Mouse (Mus musculus) heart, postnatal 0 days (tissue): ENCODE data around the gene Zfp598. TPM values are rescaled to one million over a fixed set of nuclear protein-coding genes. Genes with fewer than 3 reads are reported as not detected.

ENCODE experiments used
- ATAC-seq: fragments of 200-750 bp; cut with Nextera tagmentation; 2 replicates; pipeline ENCODE4 v1.8.0; 2017; ENCODE audit warnings: low read depth, moderate number of reproducible peaks, moderate library complexity; ENCODE audit not compliant: insufficient read depth
- DNase-seq: peaks from one replicate; pipeline ENCODE4 v3.0.0-alpha.2; 2016; ENCODE audit warnings: low spot score
- H3K27ac ChIP-seq: fragments of 300-500 bp; sonication (generic); 2 replicates; pipeline ENCODE4 v1.5.1; 2014; ENCODE audit warnings: low read depth, mild to moderate bottlenecking
- H3K27me3 ChIP-seq: fragments of 300-500 bp; sonication (generic); 2 replicates; pipeline ENCODE4 v1.6.1; 2014; ENCODE audit warnings: low read length, mixed read lengths; ENCODE audit not compliant: control insufficient read depth, insufficient read depth
- H3K36me3 ChIP-seq: fragments of 300-500 bp; sonication (generic); replicated peaks from 2 replicates; pipeline ENCODE4 v1.6.1; 2014; ENCODE audit warnings: low read length, mixed read lengths; ENCODE audit not compliant: control insufficient read depth, insufficient read depth
- H3K4me1 ChIP-seq: fragments of 300-500 bp; sonication (generic); 2 replicates; pipeline ENCODE4 v1.6.1; 2014; ENCODE audit warnings: antibody characterized with exemption; ENCODE audit not compliant: control insufficient read depth, insufficient read depth
- H3K4me2 ChIP-seq: fragments of 300-500 bp; sonication (generic); 2 replicates; pipeline ENCODE4 v1.6.1; 2014; ENCODE audit warnings: low read depth, mild to moderate bottlenecking, low read length, moderate library complexity
- H3K4me3 ChIP-seq: fragments of 300-500 bp; sonication (generic); 2 replicates; pipeline ENCODE4 v1.5.1; 2014; ENCODE audit warnings: low read depth, low read length
- H3K9ac ChIP-seq: fragments of 300-500 bp; sonication (generic); replicated peaks from 2 replicates; pipeline ENCODE4 v1.6.1; 2014; ENCODE audit warnings: low read depth, low read length, mixed read lengths
- H3K9me3 ChIP-seq: fragments of 300-500 bp; sonication (generic); replicated peaks from 2 replicates; pipeline ENCODE4 v1.6.1; 2016; ENCODE audit warnings: low read length; ENCODE audit not compliant: control insufficient read depth
- CTCF ChIP-seq: IDR thresholded peaks from 2 replicates; pipeline ENCODE4 v1.5.1; 2016; ENCODE audit warnings: antibody characterized with exemption, control low read depth, low read depth
- EP300 ChIP-seq: IDR thresholded peaks from 2 replicates; pipeline ENCODE4 v1.6.1; 2016; ENCODE audit warnings: antibody characterized with exemption, low read depth
- WGBS: fragments of 180-500 bp; shearing (Covaris S2); extraction: QIAGEN DNeasy Blood & Tissue Kit; methylation state at CpG from one replicate; pipeline ENCODE4 v1.1.7; 2014; 5-methylcytosine and 5-hydroxymethylcytosine counted together
- polyA plus RNA-seq: library from polyadenylated mRNA; unstranded; fragments of >200 nt; fragmentation: Nextera tagmentation; extraction: Ambion mirVana; gene quantifications from 2 replicates; pipeline ENCODE4 v1.2.1, GENCODE M21; 2015
- total RNA-seq: library from RNA; depleted of rRNA; stranded (reverse); fragments of >200 nt; gene quantifications from 2 replicates; pipeline ENCODE4 v1.2.3, GENCODE M21; 2014; ENCODE audit warnings: low replicate concordance; rRNA removed

The Zfp598 gene
- total and polyA plus RNA-seq, 2 experiments from 2014 or later: 7.8 to 25.4 TPM

DNA sequence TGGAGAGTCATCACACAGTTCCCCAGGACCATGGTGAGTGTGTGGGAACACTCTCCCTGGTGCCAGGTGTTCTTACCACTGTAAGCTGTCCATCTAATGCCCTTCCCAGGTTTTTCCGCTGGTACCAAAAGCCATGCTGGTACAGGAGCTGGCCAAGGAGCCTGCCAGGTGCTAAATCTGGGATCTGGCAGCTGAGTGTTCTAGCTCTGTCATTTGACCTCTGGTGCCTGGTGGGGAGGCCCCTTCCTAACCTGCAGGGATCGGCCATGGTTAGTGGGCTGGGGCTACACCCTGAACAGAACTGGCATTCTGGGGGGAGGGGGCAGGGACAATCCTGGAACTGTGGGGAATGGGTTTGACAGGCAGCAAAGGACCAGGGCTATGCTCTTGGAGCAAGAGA lies 58.1 kb downstream of the Zfp598 start, which contains the start of gene Rpl3l:
Gene Rpl3l (plus strand): TSS at position 203 of the 400 bp plus-strand sequence.
- H3K9ac ChIP-seq: no peak within 1 kb of the TSS
- no peak within 1 kb of the TSS for H3K4me2 ChIP-seq
- no peak within 1 kb of the TSS for H3K27ac ChIP-seq
- no peaks in the 10 kb centered on the region for H3K27me3 ChIP-seq
- peaks cover 23% of the 10 kb centered on the region for H3K4me1 ChIP-seq
- no peak within 1 kb of the TSS for H3K4me3 ChIP-seq
- peaks cover under 1% of the 10 kb centered on the region; the same call in 1 of the 2 replicates for H3K36me3 ChIP-seq
- ATAC-seq: no peak
- no peak for TF ChIP-seq CTCF
- TF ChIP-seq EP300: no peak
- WGBS: 54% methylated on average over 2 of the region's 2 CpGs
- H3K9me3 ChIP-seq: no peaks in the 10 kb centered on the region
- DNase-seq: no peak

DNA sequence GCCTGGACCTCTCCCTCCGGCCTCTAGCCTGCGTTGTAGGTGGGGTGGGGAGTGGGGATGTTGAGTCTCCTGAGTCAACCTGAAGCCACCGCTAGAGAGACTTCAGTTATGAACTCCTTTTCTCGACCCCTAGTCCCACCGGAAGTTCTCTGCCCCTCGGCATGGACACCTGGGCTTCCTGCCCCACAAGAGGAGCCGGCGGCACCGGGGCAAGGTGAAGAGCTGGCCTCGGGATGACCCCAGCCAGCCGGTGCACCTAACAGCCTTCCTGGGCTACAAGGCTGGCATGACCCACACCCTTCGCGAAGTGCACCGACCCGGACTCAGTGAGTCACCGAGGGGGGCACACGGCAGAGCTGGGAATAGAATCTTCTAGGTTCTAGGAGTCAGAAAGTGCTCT lies 58.7 kb downstream of the Zfp598 start:
- H3K4me2 ChIP-seq: no peak overlapping the region
- no peaks in the 10 kb centered on the region for H3K9me3 ChIP-seq
- H3K4me1 ChIP-seq: peaks cover 24% of the 10 kb centered on the region
- 63% methylated on average over 17 of the region's 17 CpGs for WGBS
- H3K9ac ChIP-seq: no peak overlapping the region
- no peak overlapping the region for H3K27ac ChIP-seq
- ATAC-seq (no peak), DNase-seq (no peak)
- H3K4me3 ChIP-seq: no peak overlapping the region
- no peaks in the 10 kb centered on the region for H3K27me3 ChIP-seq
- TF ChIP-seq EP300 (no peak), CTCF (no peak)
- H3K36me3 ChIP-seq: no peaks in the 10 kb centered on the region

DNA sequence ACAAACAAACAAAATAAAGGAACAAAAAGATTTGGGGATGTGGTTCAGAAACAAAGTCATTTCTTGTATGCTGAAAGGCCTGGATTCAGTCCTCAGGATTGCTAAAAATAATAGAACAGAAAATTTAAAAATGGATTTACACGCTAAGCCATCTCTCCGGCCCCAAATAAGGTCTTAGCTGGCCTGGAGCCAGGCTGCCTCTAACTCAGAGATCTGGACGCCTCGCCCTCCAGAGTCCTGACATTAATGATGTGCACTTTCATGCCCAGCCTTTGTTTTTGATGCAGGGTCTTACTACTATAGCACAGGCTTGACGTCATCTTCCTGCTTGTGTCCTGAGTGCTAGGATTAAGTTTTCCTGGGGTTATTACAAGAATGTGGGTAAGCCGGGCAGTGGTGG lies 59.6 kb downstream of the Zfp598 start:
- Histone ChIP-seq H3K4me3 (no peak overlapping the region), H3K27ac (no peak overlapping the region), H3K9ac (no peak overlapping the region), H3K4me1 (peaks cover 26% of the 10 kb centered on the region), H3K36me3 (no peaks in the 10 kb centered on the region), H3K4me2 (no peak overlapping the region), H3K27me3 (no peaks in the 10 kb centered on the region), H3K9me3 (no peaks in the 10 kb centered on the region)
- ATAC-seq (no peak), DNase-seq (peak; percentile 52)
- TF ChIP-seq CTCF (no peak), EP300 (no peak)
- 35% methylated on average over 6 of the region's 6 CpGs for WGBS

DNA sequence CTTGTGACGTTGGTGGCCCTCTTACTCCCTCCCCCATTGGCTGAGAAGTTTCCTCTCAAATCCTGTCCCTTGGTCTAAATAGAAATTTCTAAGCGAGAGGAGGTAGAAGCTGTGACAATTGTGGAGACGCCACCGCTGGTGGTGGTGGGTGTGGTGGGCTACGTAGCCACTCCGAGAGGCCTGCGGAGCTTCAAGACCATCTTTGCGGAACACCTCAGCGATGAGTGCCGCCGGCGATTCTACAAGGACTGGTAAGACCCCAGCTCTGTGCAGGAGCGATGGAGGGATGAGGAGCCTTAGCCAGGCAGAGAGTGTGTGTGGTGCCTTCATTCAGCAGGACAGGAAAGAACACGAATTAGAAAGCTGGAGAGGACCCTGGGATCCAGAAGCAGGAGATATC lies 61.3 kb downstream of the Zfp598 start:
- Histone ChIP-seq H3K4me1 (peaks cover 29% of the 10 kb centered on the region), H3K9ac (no peak overlapping the region), H3K9me3 (no peaks in the 10 kb centered on the region), H3K27ac (no peak overlapping the region), H3K4me2 (no peak overlapping the region), H3K36me3 (no peaks in the 10 kb centered on the region), H3K27me3 (no peaks in the 10 kb centered on the region), H3K4me3 (no peak overlapping the region)
- no peak for ATAC-seq
- DNase-seq: no peak
- WGBS: 86% methylated on average over 14 of the region's 14 CpGs
- TF ChIP-seq EP300: no peak
- TF ChIP-seq CTCF: no peak

Other genes starting within 250 kb of the Zfp598 start
Only the 30 nearest of the 33 such genes appear.
- 19.6 and 20.6 TPM in 2 replicates for gene E4f1, start 199.4 kb upstream of the Zfp598 start, total RNA-seq
- gene E4f1, start 199.4 kb upstream of the Zfp598 start, polyA plus RNA-seq: 14.0 and 17.8 TPM in 2 replicates
- 48.4 and 62.3 TPM in 2 replicates for gene Pgp, start 199.3 kb upstream of the Zfp598 start, total RNA-seq
- 65.8 and 70.6 TPM in 2 replicates for gene Pgp, start 199.3 kb upstream of the Zfp598 start, polyA plus RNA-seq
- not detected in 2 replicates for gene Bricd5, start 195.8 kb upstream of the Zfp598 start, total RNA-seq
- gene Bricd5, start 195.8 kb upstream of the Zfp598 start, polyA plus RNA-seq: not detected in 2 replicates
- gene Mlst8, start 190.6 kb upstream of the Zfp598 start, total RNA-seq: 12.4 and 44.9 TPM in 2 replicates
- gene Mlst8, start 190.6 kb upstream of the Zfp598 start, polyA plus RNA-seq: 10.1 and 11.5 TPM in 2 replicates
- 0.11 TPM in 1 of 2 replicates, not detected in the other for gene Caskin1, start 181.1 kb upstream of the Zfp598 start, total RNA-seq
- 0.14 TPM in 2 replicates for gene Caskin1, start 181.1 kb upstream of the Zfp598 start, polyA plus RNA-seq
- 206 and 281 TPM in 2 replicates for gene Traf7, start 141.7 kb upstream of the Zfp598 start, total RNA-seq
- gene Traf7, start 141.7 kb upstream of the Zfp598 start, polyA plus RNA-seq: 46.0 and 48.9 TPM in 2 replicates
- 0.27 TPM in 1 of 2 replicates, not detected in the other for gene Rab26, start 135.5 kb upstream of the Zfp598 start, total RNA-seq
- 0.46 and 0.54 TPM in 2 replicates for gene Rab26, start 135.5 kb upstream of the Zfp598 start, polyA plus RNA-seq
- gene Pkd1, start 119.9 kb upstream of the Zfp598 start, total RNA-seq: 44.5 and 57.5 TPM in 2 replicates
- 7.1 and 9.8 TPM in 2 replicates for gene Pkd1, start 119.9 kb upstream of the Zfp598 start, polyA plus RNA-seq
- 55.4 and 88.7 TPM in 2 replicates for gene Tsc2, start 37.1 kb upstream of the Zfp598 start, total RNA-seq
- gene Tsc2, start 37.1 kb upstream of the Zfp598 start, polyA plus RNA-seq: 29.2 and 34.4 TPM in 2 replicates
- 3.7 and 10.0 TPM in 2 replicates for gene Nthl1, start 37.0 kb upstream of the Zfp598 start, total RNA-seq
- 5.7 and 7.3 TPM in 2 replicates for gene Nthl1, start 37.0 kb upstream of the Zfp598 start, polyA plus RNA-seq
- 87.9 and 118 TPM in 2 replicates for gene Slc9a3r2, start 19.4 kb upstream of the Zfp598 start, total RNA-seq
- gene Slc9a3r2, start 19.4 kb upstream of the Zfp598 start, polyA plus RNA-seq: 61.9 and 68.1 TPM in 2 replicates
- gene Npw, start 11.2 kb upstream of the Zfp598 start, total RNA-seq: not detected in 2 replicates
- gene Npw, start 11.2 kb upstream of the Zfp598 start, polyA plus RNA-seq: not detected in 2 replicates
- gene Syngr3, start 20.3 kb downstream of the Zfp598 start, total RNA-seq: not detected in 2 replicates
- 0.16 and 0.49 TPM in 2 replicates for gene Syngr3, start 20.3 kb downstream of the Zfp598 start, polyA plus RNA-seq
- gene Gfer, start 26.5 kb downstream of the Zfp598 start, total RNA-seq: 25.1 and 37.3 TPM in 2 replicates
- 31.0 and 31.6 TPM in 2 replicates for gene Gfer, start 26.5 kb downstream of the Zfp598 start, polyA plus RNA-seq
- 0.50 and 2.2 TPM in 2 replicates for gene Noxo1, start 26.5 kb downstream of the Zfp598 start, total RNA-seq
- 0.56 and 0.88 TPM in 2 replicates for gene Noxo1, start 26.5 kb downstream of the Zfp598 start, polyA plus RNA-seq
- 33.9 and 42.2 TPM in 2 replicates for gene Tbl3, start 38.0 kb downstream of the Zfp598 start, total RNA-seq
- gene Tbl3, start 38.0 kb downstream of the Zfp598 start, polyA plus RNA-seq: 27.2 and 30.1 TPM in 2 replicates
- 6.5 TPM in 1 of 2 replicates, not detected in the other for gene Rnf151, start 48.4 kb downstream of the Zfp598 start, total RNA-seq
- not detected in 2 replicates for gene Rnf151, start 48.4 kb downstream of the Zfp598 start, polyA plus RNA-seq
- gene Rps2, start 48.4 kb downstream of the Zfp598 start, total RNA-seq: 2,967 and 2,982 TPM in 2 replicates
- gene Rps2, start 48.4 kb downstream of the Zfp598 start, polyA plus RNA-seq: 722 and 767 TPM in 2 replicates
- 434 and 667 TPM in 2 replicates for gene Ndufb10, start 54.8 kb downstream of the Zfp598 start, total RNA-seq
- 1,293 and 1,354 TPM in 2 replicates for gene Ndufb10, start 54.8 kb downstream of the Zfp598 start, polyA plus RNA-seq
- gene Rpl3l, start 58.1 kb downstream of the Zfp598 start, total RNA-seq: 0.54 and 2.1 TPM in 2 replicates
- gene Rpl3l, start 58.1 kb downstream of the Zfp598 start, polyA plus RNA-seq: 7.2 TPM in 2 replicates
- 28.5 and 41.1 TPM in 2 replicates for gene Msrb1, start 67.0 kb downstream of the Zfp598 start, total RNA-seq
- gene Msrb1, start 67.0 kb downstream of the Zfp598 start, polyA plus RNA-seq: 48.7 and 55.7 TPM in 2 replicates
- 0.23 and 3.4 TPM in 2 replicates for gene Hs3st6, start 83.3 kb downstream of the Zfp598 start, total RNA-seq
- gene Hs3st6, start 83.3 kb downstream of the Zfp598 start, polyA plus RNA-seq: 0.14 TPM in 2 replicates
- not detected in 2 replicates for gene Meiob, start 134.6 kb downstream of the Zfp598 start, total RNA-seq
- 0.10 TPM in 1 of 2 replicates, not detected in the other for gene Meiob, start 134.6 kb downstream of the Zfp598 start, polyA plus RNA-seq
- gene Hagh, start 170.5 kb downstream of the Zfp598 start, total RNA-seq: 79.2 and 129 TPM in 2 replicates
- gene Hagh, start 170.5 kb downstream of the Zfp598 start, polyA plus RNA-seq: 114 and 116 TPM in 2 replicates
- gene Fahd1, start 180.7 kb downstream of the Zfp598 start, total RNA-seq: 37.4 and 60.1 TPM in 2 replicates
- gene Fahd1, start 180.7 kb downstream of the Zfp598 start, polyA plus RNA-seq: 86.4 and 88.6 TPM in 2 replicates
- 1.7 TPM in 2 replicates for gene Igfals, start 196.3 kb downstream of the Zfp598 start, total RNA-seq
- gene Igfals, start 196.3 kb downstream of the Zfp598 start, polyA plus RNA-seq: 0.44 and 0.53 TPM in 2 replicates
- 36.6 and 44.9 TPM in 2 replicates for gene Nubp2, start 216.7 kb downstream of the Zfp598 start, total RNA-seq
- gene Nubp2, start 216.7 kb downstream of the Zfp598 start, polyA plus RNA-seq: 29.8 and 31.3 TPM in 2 replicates
- gene Spsb3, start 217.0 kb downstream of the Zfp598 start, total RNA-seq: 53.2 and 74.6 TPM in 2 replicates
- gene Spsb3, start 217.0 kb downstream of the Zfp598 start, polyA plus RNA-seq: 35.8 and 40.2 TPM in 2 replicates
- 23.6 and 28.2 TPM in 2 replicates for gene Eme2, start 225.4 kb downstream of the Zfp598 start, total RNA-seq
- 14.8 and 15.5 TPM in 2 replicates for gene Eme2, start 225.4 kb downstream of the Zfp598 start, polyA plus RNA-seq
- 64.0 and 76.7 TPM in 2 replicates for gene Mrps34, start 225.4 kb downstream of the Zfp598 start, total RNA-seq
- 135 and 147 TPM in 2 replicates for gene Mrps34, start 225.4 kb downstream of the Zfp598 start, polyA plus RNA-seq